Mouse (Mus musculus): Measurements from ENCODE around the gene Ms4a6c.
"Not testable (repeated sequence)": the region's sequence is repeated elsewhere in the genome, so short reads cannot be mapped to it uniquely, and the experiment has no call there.

Gene Ms4a6c

DNA sequence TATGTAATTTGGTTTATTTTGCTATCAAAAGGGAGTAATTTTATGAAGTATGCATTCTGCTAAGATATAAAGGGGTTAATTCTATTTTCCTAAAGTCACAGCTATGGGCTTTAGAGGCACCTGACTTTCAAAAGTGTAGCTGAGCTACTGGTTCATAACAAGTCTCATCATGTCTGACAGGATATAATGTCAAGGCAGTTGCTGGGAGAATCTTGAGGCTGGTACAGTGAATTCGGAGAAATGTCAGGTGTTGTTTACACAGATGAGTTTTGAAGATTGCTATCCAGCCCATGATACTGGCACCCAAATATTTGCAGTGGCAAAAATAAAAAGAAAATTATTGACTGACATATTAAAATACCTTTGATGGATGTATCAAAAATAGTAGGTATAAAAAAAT lies 35.7 kb downstream of the Ms4a6c start:
- no peak for DNase-seq

- no peak for DNase-seq
Observed at GRCm38 (mm10) chr19:11513458-11513857, 44.3 kb downstream of the Ms4a6c start.

DNA sequence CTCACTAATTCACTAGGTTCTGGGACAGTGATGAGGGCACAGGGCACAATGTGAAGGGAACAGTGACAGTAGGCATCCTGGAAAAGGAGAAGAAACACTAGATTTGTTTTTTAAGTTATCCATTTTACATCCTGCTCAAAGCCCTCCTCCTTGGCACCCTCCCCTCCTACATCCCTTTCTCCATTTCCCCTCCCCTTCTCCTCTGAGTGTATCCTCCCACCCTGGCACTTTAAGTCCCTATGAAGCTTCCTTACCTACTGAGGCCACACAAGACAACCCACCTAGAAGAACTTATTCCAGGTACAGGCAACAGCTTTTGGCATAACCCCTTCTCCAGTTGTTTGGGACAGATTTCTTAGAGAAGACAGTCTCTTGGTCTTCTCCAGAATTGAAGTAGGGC lies 47.1 kb downstream of the Ms4a6c start, which contains the start of gene Ms4a6b:
Ms4a6b (plus strand) TSS at position 267 of the 400 bp plus-strand sequence.
- no peak for DNase-seq

DNA sequence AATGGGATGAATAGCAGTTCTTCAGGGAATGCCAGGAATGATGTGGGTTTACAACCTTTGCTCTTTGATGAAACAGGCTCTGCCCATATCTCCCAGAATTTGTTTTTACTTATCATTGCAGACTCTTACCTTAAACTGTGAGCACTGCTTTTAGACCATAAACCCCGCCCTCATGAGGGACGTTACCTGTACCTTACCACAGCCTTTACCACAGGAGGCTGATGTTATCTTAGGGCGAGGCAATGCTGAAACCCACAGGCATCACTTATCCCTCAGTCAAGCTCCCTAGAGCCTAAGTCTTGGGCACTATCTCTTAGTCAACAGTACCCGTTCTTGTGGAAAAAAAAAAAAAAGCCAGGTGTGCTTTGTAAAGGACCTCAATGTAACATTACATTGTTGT lies 47.7 kb downstream of the Ms4a6c start:
- no peak for DNase-seq

DNA sequence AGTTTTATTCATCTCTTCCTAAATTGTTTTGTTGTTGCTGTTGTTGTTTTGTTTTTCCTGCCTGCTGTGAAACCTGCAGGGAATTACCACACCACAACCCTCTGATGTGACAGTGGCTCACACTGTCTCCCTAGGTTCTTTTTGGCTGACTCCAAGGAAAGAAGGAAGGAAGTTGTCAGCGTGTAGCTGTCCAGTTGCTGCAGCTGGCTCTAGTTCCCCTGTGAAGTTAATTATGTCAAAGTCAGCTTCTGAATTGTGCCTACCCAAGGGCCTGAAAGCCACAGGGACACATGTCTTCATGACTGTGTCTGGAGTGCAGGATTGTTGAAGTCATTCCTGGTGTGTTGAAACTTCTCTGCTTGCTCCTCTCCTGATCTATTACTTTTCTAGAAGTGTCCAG lies 48.2 kb downstream of the Ms4a6c start:
- DNase-seq: not testable (repeated sequence)

GRCm38 (mm10) chr19:11518356-11518755 lies 49.2 kb downstream of the Ms4a6c start:
- DNase-seq: not testable (repeated sequence)

- no peak for DNase-seq
Observed at GRCm38 (mm10) chr19:11520146-11520545, 51.0 kb downstream of the Ms4a6c start.
